Mouse (Mus musculus): ENCODE data around the gene Sult2b1.

- TF ChIP-seq CTCF (IDR thresholded peaks at IDR 0.05; ENCODE audit: low read depth), result no peak
- TF ChIP-seq EP300 (IDR thresholded peaks at IDR 0.05; ENCODE audit: low read depth), result no peak
Measured at GRCm38 (mm10) chr7:45831128-45831525, 46.7 kb upstream of the Sult2b1 start.

Measured in heart, postnatal 0 days (tissue).